Mouse (Mus musculus): ENCODE data around the gene Olfr1418.

GRCm38 (mm10) chr19:11813136-11813535, 47.7 kb downstream of the Olfr1418 start:
- TF ChIP-seq POLR2AphosphoS2 (IDR thresholded peaks at IDR 0.05; ENCODE audit: low read depth, low read length) (no peak), MAFK (IDR thresholded peaks at IDR 0.05; ENCODE audit: insufficient replicate concordance, low read length) (no peak), TCF12 (IDR thresholded peaks at IDR 0.05; ENCODE audit: low read depth, low read length) (no peak), POLR2A (IDR thresholded peaks at IDR 0.05; ENCODE audit: low read depth, low read length) (no peak)
